Mouse (Mus musculus) liver, embryonic 11.5 days (tissue): ENCODE results near the gene Nxph3. TPM values are rescaled to one million over a fixed set of nuclear protein-coding genes. Genes with fewer than 3 reads are reported as not detected.

Source experiments
- ATAC-seq: fragments of 200-750 bp; cut with Nextera tagmentation; replicated peaks from 2 replicates; pipeline ENCODE4 v1.8.0; 2017; ENCODE audit warnings: moderate number of reproducible peaks, mild to moderate bottlenecking, moderate TSS enrichment, moderate library complexity; ENCODE audit not compliant: low FRiP score
- DNase-seq: peaks from one replicate; pipeline ENCODE4 v3.0.0-alpha.2; 2017; ENCODE audit warnings: low spot score
- H3K27ac ChIP-seq: fragments of 300-500 bp; sonication (generic); 2 replicates; pipeline ENCODE4 v1.5.1; 2014; ENCODE audit warnings: mild to moderate bottlenecking, low read depth, low read length, control low read depth
- H3K27me3 ChIP-seq: fragments of 300-500 bp; sonication (generic); replicated peaks from 2 replicates; pipeline ENCODE4 v1.6.1; 2014; ENCODE audit warnings: low read length, mixed read lengths; ENCODE audit not compliant: control insufficient read depth, insufficient read depth
- H3K36me3 ChIP-seq: fragments of 300-500 bp; sonication (generic); 2 replicates; pipeline ENCODE4 v1.6.1; 2014; ENCODE audit warnings: mild to moderate bottlenecking, low read length, moderate library complexity, mixed read lengths; ENCODE audit not compliant: control insufficient read depth, insufficient read depth
- H3K4me1 ChIP-seq: fragments of 300-500 bp; sonication (generic); replicated peaks from 2 replicates; pipeline ENCODE4 v1.6.1; 2014; ENCODE audit warnings: low read length, mixed read lengths; ENCODE audit not compliant: control insufficient read depth, insufficient read depth
- H3K4me2 ChIP-seq: fragments of 300-500 bp; sonication (generic); 2 replicates; pipeline ENCODE4 v1.6.1; 2014; ENCODE audit warnings: mild to moderate bottlenecking, control low read depth, moderate library complexity
- H3K4me3 ChIP-seq: fragments of 300-500 bp; sonication (generic); 2 replicates; pipeline ENCODE4 v1.5.1; 2014; ENCODE audit warnings: low read depth, low read length, control low read depth
- H3K9ac ChIP-seq: fragments of 300-500 bp; sonication (generic); 2 replicates; pipeline ENCODE4 v1.6.1; 2014; ENCODE audit warnings: low read depth, low read length, control low read depth
- H3K9me3 ChIP-seq: fragments of 300-500 bp; sonication (generic); 2 replicates; pipeline ENCODE4 v1.6.1; 2016; ENCODE audit warnings: low read length, inconsistent platforms, mixed read lengths; ENCODE audit not compliant: control insufficient read depth
- WGBS: fragments of 180-500 bp; shearing (Covaris S2); extraction: QIAGEN DNeasy Blood & Tissue Kit; methylation state at CpG from one replicate; pipeline ENCODE4 v1.1.7; 2014; 5-methylcytosine and 5-hydroxymethylcytosine counted together
- polyA plus RNA-seq: library from polyadenylated mRNA; unstranded; fragments of >200 nt; fragmentation: Nextera tagmentation; extraction: Ambion mirVana; gene quantifications from 2 replicates; pipeline ENCODE4 v1.2.1, GENCODE M21; 2014

Nxph3 gene
- polyA plus RNA-seq, 1 experiment from 2014 or later: 0.10 TPM

DNA sequence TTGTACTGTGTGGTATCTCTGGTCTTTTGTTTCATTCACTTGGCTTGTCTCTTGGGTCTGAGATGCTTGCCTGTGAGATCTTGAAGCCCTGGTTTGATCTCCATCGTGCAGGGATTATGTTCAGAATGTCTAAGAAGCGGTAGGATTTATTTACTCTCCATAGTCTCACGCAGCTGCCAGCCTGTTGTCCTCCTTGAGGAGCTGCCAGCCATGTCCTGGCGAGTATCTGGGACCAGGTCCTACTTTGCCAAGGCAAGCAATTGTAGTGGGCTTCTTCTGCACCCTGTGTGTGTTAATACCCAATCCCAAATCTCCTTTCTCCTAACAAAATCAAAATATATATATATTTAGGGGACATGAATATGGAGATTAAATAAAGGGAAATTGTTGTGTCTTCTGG lies 21.4 kb downstream of the Nxph3 start:
- no peak overlapping the region for H3K4me3 ChIP-seq
- no peaks in the 10 kb centered on the region for H3K27me3 ChIP-seq
- no peak overlapping the region for H3K4me2 ChIP-seq
- H3K36me3 ChIP-seq: peaks cover 13% of the 10 kb centered on the region
- DNase-seq: no peak
- no peaks in the 10 kb centered on the region for H3K4me1 ChIP-seq
- WGBS: 90% methylated on average over 4 of the region's 4 CpGs
- ATAC-seq: no peak
- H3K9ac ChIP-seq: no peak overlapping the region
- H3K27ac ChIP-seq: no peak overlapping the region
- no peaks in the 10 kb centered on the region for H3K9me3 ChIP-seq

- Histone ChIP-seq H3K9ac (no peak overlapping the region), H3K27me3 (no peaks in the 10 kb centered on the region), H3K4me3 (no peak overlapping the region), H3K27ac (no peak overlapping the region), H3K36me3 (peaks cover 12% of the 10 kb centered on the region), H3K9me3 (no peaks in the 10 kb centered on the region), H3K4me2 (no peak overlapping the region), H3K4me1 (no peaks in the 10 kb centered on the region)
- DNase-seq (no peak), ATAC-seq (no peak)
- WGBS: 89% methylated on average over 4 of the region's 4 CpGs
Observed at GRCm38 (mm10) chr11:95492256-95492655, 22.1 kb downstream of the Nxph3 start.

DNA sequence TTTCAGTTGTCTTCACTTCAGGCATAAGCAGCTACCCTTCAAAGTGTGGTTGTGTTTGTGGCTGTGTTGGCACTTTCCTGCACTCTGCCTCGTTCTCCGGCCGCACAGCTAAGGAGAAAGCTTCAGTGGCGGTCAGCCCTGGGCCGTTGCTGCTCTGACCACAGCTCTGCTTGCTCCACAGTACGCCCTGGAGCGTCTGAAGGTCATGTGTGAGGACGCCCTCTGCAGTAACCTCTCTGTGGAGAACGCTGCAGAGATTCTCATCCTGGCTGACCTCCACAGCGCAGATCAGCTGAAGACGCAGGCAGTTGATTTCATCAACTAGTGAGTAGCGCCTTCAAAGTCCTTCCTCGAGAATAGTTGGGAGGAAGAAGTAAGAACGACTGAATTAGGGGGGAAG lies 24.3 kb downstream of the Nxph3 start:
- H3K4me3 ChIP-seq: no peak overlapping the region
- no peaks in the 10 kb centered on the region for H3K9me3 ChIP-seq
- H3K27ac ChIP-seq: no peak overlapping the region
- WGBS: 87% methylated on average over 14 of the region's 14 CpGs
- H3K4me2 ChIP-seq: no peak overlapping the region
- H3K36me3 ChIP-seq: peaks cover 24% of the 10 kb centered on the region
- H3K9ac ChIP-seq: no peak overlapping the region
- no peak for DNase-seq
- H3K27me3 ChIP-seq: no peaks in the 10 kb centered on the region
- no peaks in the 10 kb centered on the region for H3K4me1 ChIP-seq
- ATAC-seq: no peak

DNA sequence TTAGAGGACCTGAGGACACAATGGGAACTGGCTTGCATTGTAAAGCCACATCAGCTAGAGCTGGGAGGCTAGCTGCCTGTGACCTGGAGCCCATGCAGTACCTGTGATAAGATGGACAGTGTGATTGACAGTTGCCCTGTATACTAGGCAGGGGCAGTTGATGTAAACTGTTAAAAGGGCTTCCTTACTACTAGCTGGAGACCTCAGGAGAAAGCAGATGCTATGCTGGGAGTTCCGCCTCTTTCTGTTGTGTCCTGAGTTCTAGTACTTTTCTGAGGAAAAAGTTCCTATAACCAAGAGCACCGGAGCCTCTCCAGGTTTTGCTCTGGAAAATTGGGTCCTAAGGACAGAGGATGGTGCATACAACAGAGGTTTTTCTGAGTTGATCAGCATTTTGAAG lies 27.1 kb downstream of the Nxph3 start:
- no peak for ATAC-seq
- Histone ChIP-seq H3K4me1 (no peaks in the 10 kb centered on the region), H3K9ac (no peak overlapping the region), H3K27me3 (no peaks in the 10 kb centered on the region), H3K27ac (no peak overlapping the region), H3K4me3 (no peak overlapping the region), H3K9me3 (no peaks in the 10 kb centered on the region), H3K4me2 (no peak overlapping the region), H3K36me3 (peaks cover 25% of the 10 kb centered on the region)
- 100% methylated on average over 2 of the region's 2 CpGs for WGBS
- no peak for DNase-seq

GRCm38 (mm10) chr11:95485634-95486033 lies 28.7 kb downstream of the Nxph3 start:
- no peak for ATAC-seq
- H3K4me3 ChIP-seq: no peak overlapping the region
- peaks cover 20% of the 10 kb centered on the region for H3K36me3 ChIP-seq
- H3K27ac ChIP-seq: no peak overlapping the region
- WGBS: 93% methylated on average over 18 of the region's 18 CpGs
- no peaks in the 10 kb centered on the region for H3K9me3 ChIP-seq
- DNase-seq: no peak
- no peaks in the 10 kb centered on the region for H3K4me1 ChIP-seq
- H3K4me2 ChIP-seq: no peak overlapping the region
- no peak overlapping the region for H3K9ac ChIP-seq
- no peaks in the 10 kb centered on the region for H3K27me3 ChIP-seq

DNA sequence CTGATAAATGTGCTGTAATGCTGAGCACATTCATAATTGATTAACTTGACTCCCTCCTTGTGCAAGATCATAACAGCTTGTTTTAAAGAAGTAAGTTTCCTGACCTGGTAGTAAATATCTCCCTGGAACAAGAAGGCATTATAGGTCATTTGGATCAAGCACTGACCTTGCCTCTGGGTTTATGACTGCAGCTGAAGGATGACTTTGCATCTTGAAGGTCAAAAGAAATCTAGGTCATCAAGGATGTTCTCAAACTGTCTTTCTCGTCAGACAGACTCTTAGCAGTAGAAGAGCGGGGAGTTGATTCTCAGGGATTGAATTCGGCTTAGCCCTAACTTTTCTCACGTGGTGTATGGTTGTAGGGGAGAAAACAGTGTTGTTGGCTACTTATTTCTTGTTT lies 33.7 kb downstream of the Nxph3 start:
- Histone ChIP-seq H3K27me3 (no peaks in the 10 kb centered on the region), H3K9ac (no peak overlapping the region), H3K27ac (no peak overlapping the region), H3K9me3 (no peaks in the 10 kb centered on the region), H3K4me1 (no peaks in the 10 kb centered on the region), H3K4me3 (no peak overlapping the region), H3K36me3 (peaks cover 5% of the 10 kb centered on the region; the same call in 1 of the 2 replicates), H3K4me2 (no peak overlapping the region)
- DNase-seq (no peak), ATAC-seq (no peak)
- WGBS: 84% methylated on average over 4 of the region's 4 CpGs

DNA sequence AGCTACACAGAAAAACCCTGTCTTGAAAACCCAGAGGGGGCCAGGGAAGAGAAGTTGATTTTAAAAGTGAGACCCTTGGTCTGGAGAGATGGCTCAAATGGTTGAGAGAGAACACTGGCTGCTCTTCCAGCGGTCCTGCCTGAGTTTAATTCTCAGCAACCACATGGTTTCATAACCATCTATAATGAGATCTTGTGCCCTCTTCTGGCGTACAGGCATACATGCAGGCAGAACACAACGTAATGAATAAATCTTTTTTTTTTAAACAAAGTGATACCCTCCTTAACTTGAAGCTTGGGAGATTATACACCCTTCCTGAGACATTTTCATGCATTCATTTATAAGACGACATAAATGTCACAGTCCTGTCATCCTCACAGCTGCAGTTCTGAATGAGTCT lies 34.9 kb downstream of the Nxph3 start:
- no peak overlapping the region for H3K9ac ChIP-seq
- H3K27me3 ChIP-seq: no peaks in the 10 kb centered on the region
- 87% methylated on average over 4 of the region's 4 CpGs for WGBS
- no peak overlapping the region for H3K27ac ChIP-seq
- H3K36me3 ChIP-seq: no peaks in the 10 kb centered on the region; the same call in 1 of the 2 replicates
- DNase-seq (no peak), ATAC-seq (no peak)
- H3K9me3 ChIP-seq: no peaks in the 10 kb centered on the region
- no peak overlapping the region for H3K4me3 ChIP-seq
- no peaks in the 10 kb centered on the region for H3K4me1 ChIP-seq
- no peak overlapping the region for H3K4me2 ChIP-seq

GRCm38 (mm10) chr11:95476323-95476722 lies 38.0 kb downstream of the Nxph3 start:
- ATAC-seq (no peak), DNase-seq (no peak)
- no peak overlapping the region for H3K9ac ChIP-seq
- no peaks in the 10 kb centered on the region for H3K4me1 ChIP-seq
- no peaks in the 10 kb centered on the region for H3K27me3 ChIP-seq
- no peak overlapping the region for H3K4me3 ChIP-seq
- peaks cover 5% of the 10 kb centered on the region; the same call in 1 of the 2 replicates for H3K36me3 ChIP-seq
- H3K9me3 ChIP-seq: no peaks in the 10 kb centered on the region
- H3K4me2 ChIP-seq: no peak overlapping the region
- WGBS: 86% methylated on average over 7 of the region's 7 CpGs
- H3K27ac ChIP-seq: no peak overlapping the region

GRCm38 (mm10) chr11:95473456-95473855 lies 40.9 kb downstream of the Nxph3 start:
- Histone ChIP-seq H3K36me3 (peaks cover 5% of the 10 kb centered on the region; the same call in 1 of the 2 replicates), H3K4me2 (no peak overlapping the region), H3K4me3 (no peak overlapping the region), H3K27me3 (no peaks in the 10 kb centered on the region), H3K27ac (no peak overlapping the region), H3K9ac (no peak overlapping the region), H3K4me1 (no peaks in the 10 kb centered on the region), H3K9me3 (no peaks in the 10 kb centered on the region)
- ATAC-seq (no peak), DNase-seq (no peak)
- 94% methylated on average over 1 of the region's 1 CpGs for WGBS
